Mouse (Mus musculus) bone marrow macrophage, adult 2 months (primary cell): Measurements from ENCODE around the gene Inip.

Experiments
- CTCF ChIP-seq: IDR thresholded peaks from 2 replicates; pipeline ENCODE4 v1.5.1; 2012; ENCODE audit warnings: low read depth, mild to moderate bottlenecking, low read length, moderate library complexity
- POLR2A ChIP-seq: IDR thresholded peaks from 2 replicates; pipeline ENCODE4 v1.6.1; 2012; ENCODE audit warnings: mild to moderate bottlenecking, low read depth, low read length, borderline replicate concordance

DNA sequence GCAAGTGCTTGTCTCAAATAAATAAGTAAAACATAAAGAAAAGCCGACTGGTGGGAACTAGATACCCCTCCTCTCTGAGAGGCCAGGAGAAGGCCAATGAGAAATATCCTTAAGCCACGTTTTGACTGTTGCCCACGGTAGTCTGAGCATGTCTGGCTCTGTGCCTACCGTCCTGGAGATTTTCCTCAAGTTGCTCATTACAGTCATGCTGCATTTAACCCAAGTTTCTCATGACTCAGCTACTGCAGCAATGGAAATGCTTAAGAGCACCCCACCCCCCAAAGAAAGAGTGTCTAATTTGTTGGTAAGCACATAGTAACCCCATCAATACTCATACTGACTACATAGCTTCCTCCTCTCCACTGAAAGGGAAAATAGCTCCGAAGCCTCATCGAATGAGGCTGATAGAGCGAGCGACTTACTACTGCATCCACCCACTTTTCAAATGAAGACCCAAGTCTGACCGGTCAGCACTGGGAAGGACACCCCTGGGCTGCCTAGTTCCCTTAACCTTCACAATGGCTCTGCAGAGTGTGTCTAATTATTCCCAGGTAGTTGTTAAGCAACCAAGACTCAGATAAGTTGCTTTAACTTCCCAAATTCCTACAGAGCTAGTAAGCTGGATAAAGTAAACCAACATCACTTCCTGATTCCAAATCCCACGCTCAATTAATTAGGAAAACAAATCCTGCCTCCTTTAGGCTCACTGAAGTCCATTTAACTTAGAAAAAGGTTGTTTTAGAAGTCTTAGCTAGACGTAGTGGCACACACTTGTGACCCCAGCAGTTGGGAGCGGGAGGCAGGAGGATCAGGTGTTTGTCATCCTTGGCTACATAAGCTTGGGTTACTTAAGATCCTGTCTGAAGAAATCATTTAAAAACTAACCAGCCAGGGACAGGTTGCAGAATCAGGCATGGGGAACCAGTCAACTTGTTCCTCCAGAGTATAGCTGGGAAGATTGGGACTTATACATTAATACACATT is 43.6 kb downstream of the Inip start:
- TF ChIP-seq CTCF (no peak), POLR2A (no peak)
